Mouse (Mus musculus): ENCODE measurements at regions not wholly inside any gene's neighbourhood (a gene's known extent, or its start where the extent isn't known, plus 50 kb on each side); places are given as distances from the start of the nearest gene placed in this dataset.

DNA sequence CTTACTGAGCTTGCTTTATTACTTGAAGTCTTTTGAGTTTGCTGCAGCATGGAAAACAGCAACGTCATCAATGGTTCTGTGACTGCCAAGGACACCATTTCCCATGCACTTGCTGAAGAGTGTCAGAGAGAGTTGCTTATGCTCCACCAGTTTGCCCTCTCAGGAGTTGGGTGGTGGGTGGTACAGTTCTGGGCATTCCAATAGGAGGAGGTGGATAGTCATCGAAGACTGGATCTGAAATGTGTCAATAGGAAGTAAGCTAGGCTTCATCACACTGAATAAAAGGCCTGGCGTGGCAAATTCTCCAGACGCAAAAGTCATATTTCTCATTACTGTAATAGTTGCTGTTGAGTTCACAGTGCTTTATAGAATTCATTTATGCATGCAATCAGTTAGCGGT lies 751.7 kb upstream of the Car8 start:
- no peak overlapping the region for H3K27ac ChIP-seq
- H3K9ac ChIP-seq (replicated peaks): no peak overlapping the region
- H3K27me3 ChIP-seq: peaks cover 40% of the 10 kb centered on the region
- no peak overlapping the region for H3K4me2 ChIP-seq
- H3K36me3 ChIP-seq: no peaks in the 10 kb centered on the region
- peaks cover 22% of the 10 kb centered on the region for H3K4me1 ChIP-seq (replicated peaks)
- H3K9me3 ChIP-seq: no peaks in the 10 kb centered on the region
- no peak for ATAC-seq (ENCODE audit: insufficient number of reproducible peaks, insufficient read depth, low FRiP score, low TSS enrichment, low read depth)
- 80% methylated on average over 5 of the region's 5 CpGs for WGBS
- H3K4me3 ChIP-seq (replicated peaks): no peak overlapping the region

GRCm38 (mm10) chr4:8989614-8990013 lies 750.8 kb upstream of the Car8 start:
- H3K27me3 ChIP-seq: peaks cover 41% of the 10 kb centered on the region
- no peak overlapping the region for H3K4me3 ChIP-seq (replicated peaks)
- H3K9me3 ChIP-seq: no peaks in the 10 kb centered on the region
- H3K27ac ChIP-seq: no peak overlapping the region
- 77% methylated on average over 6 of the region's 6 CpGs for WGBS
- H3K9ac ChIP-seq (replicated peaks): no peak overlapping the region
- no peak for ATAC-seq (ENCODE audit: insufficient number of reproducible peaks, insufficient read depth, low FRiP score, low TSS enrichment, low read depth)
- H3K4me2 ChIP-seq: no peak overlapping the region
- H3K36me3 ChIP-seq: no peaks in the 10 kb centered on the region
- H3K4me1 ChIP-seq (replicated peaks): peaks cover 22% of the 10 kb centered on the region

DNA sequence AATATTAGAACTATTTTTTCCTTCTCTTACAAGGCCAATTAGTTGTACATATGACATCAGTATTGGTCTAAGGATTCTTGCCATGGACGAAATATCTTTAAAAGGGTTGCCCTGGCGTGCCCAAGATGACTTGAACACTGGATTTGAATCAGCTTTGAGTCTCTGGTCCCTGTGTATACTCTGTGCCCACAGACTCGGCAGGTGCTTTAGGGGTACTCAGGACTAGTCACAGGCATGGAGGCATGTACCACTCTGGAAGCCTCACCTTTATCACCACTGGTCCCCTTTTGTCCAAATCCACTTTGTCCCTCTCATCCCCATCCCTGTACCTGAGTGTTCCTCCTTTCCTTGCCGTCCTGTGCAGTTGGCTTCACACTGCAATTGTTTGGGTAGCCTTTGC lies 750.3 kb upstream of the Car8 start:
- H3K36me3 ChIP-seq: no peaks in the 10 kb centered on the region
- no peak for ATAC-seq (ENCODE audit: insufficient number of reproducible peaks, insufficient read depth, low FRiP score, low TSS enrichment, low read depth)
- no peak overlapping the region for H3K4me2 ChIP-seq
- H3K4me1 ChIP-seq (replicated peaks): peaks cover 22% of the 10 kb centered on the region
- H3K27me3 ChIP-seq: peaks cover 43% of the 10 kb centered on the region
- H3K9ac ChIP-seq (replicated peaks): no peak overlapping the region
- no peak overlapping the region for H3K4me3 ChIP-seq (replicated peaks)
- no peak overlapping the region for H3K27ac ChIP-seq
- 84% methylated on average over 4 of the region's 4 CpGs for WGBS
- H3K9me3 ChIP-seq: no peaks in the 10 kb centered on the region

DNA sequence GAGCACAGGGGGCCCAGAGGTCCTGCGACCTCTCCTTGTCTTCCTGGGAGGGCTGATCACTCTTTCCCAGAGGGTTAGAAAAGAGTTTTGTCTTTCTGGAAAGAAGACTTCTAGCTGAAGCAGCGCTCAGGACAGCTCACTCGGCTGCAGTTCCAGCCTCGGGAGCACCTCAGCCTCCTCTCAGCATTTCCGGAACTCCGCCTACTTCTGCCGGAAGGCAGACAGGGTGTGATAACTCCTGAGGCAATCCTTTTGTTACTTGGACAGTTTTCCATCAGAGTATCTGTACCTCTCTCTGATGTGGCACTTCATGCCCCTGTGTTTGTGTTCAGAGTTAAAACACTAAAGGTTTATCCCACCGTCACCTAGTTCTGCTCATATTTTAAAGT lies 749.5 kb upstream of the Car8 start:
- H3K9me3 ChIP-seq: no peaks in the 10 kb centered on the region
- no peak overlapping the region for H3K4me3 ChIP-seq (replicated peaks)
- H3K36me3 ChIP-seq: no peaks in the 10 kb centered on the region
- peaks cover 22% of the 10 kb centered on the region for H3K4me1 ChIP-seq (replicated peaks)
- peaks cover 43% of the 10 kb centered on the region for H3K27me3 ChIP-seq
- 0 out of 2 replicates have a peak, but pooled peaks have one; percentile 3 for ATAC-seq (ENCODE audit: insufficient number of reproducible peaks, insufficient read depth, low FRiP score, low TSS enrichment, low read depth)
- no peak overlapping the region for H3K9ac ChIP-seq (replicated peaks)
- no peak overlapping the region for H3K4me2 ChIP-seq
- 53% methylated on average over 8 of the region's 8 CpGs for WGBS
- no peak overlapping the region for H3K27ac ChIP-seq

DNA sequence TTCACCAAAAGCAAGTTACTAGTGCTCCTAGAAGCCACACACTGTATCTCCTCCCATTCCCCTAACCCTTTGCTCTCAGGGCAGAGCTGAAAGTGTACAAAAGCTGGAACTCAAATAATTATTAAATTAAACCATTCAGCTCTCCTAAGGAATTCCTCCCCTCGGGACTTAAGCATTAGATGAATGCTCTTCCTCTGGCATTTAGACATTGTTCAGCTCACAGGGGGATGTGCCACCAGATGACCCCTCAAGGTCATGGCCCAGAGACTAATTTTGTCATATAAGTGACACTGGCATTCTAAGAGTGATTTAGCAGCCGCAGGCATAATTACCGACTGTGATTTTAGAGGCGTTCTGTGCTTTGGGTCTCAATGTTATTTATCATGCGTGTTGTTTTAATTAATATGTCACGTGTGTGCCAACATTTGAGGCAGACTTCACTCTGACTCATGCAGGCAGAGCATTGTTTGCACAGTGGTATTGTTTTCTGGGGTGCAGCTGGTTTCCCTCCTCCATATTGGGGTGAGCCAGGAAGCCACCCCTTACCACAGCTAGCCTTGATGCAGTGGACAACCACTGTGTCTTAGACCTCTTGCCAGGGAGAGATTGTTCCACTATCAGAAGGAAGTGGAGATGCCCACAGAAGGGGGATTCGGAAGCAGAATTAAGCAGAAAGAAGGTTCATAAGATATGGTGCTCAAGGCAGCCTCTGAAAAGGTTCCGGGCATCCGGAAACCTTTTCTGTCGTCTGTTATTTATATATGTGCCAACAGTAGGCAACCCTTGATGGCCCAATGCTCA lies 748.9 kb upstream of the Car8 start:
- Histone ChIP-seq H3K4me2 (no peak overlapping the region), H3K27me3 (peaks cover 43% of the 10 kb centered on the region), H3K4me3 (replicated peaks) (no peak overlapping the region), H3K4me1 (replicated peaks) (peaks cover 22% of the 10 kb centered on the region), H3K9ac (replicated peaks) (no peak overlapping the region), H3K36me3 (no peaks in the 10 kb centered on the region), H3K9me3 (no peaks in the 10 kb centered on the region), H3K27ac (no peak overlapping the region)
- 39% methylated on average over 10 of the region's 10 CpGs for WGBS
- no peak for ATAC-seq (ENCODE audit: insufficient number of reproducible peaks, insufficient read depth, low FRiP score, low TSS enrichment, low read depth)

DNA sequence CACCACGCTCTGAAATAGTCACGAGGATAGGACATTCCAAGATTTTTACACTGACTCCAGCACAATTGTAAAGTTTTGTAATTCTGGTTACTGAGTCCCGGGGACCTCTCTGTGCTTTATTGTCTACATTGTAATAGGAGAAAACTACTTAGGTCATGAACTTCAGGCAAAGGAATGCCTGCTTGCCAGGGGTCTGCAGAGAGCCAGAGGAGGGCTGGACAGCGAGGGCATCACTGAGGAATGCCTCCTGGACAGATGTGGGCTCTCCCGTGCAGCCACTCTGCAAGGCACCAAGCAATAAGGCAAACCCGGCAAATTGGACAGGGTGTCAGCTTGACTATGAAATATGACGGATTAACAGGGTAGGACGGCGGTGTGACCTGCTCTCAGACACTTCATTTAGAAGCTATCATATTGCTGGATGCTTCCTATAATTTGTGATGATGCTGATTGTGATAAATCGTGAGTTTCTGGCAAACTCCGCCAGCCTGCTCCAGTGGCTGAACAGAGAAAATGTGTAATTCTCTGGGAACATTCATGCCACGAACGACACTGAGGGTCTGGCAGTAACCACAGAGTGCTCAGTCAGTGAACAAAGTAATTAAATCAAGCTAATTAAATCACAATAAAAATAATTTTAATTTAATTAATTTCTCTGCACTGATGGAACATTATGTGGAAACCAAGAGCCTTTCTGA lies 747.7 kb upstream of the Car8 start:
- H3K9me3 ChIP-seq: no peaks in the 10 kb centered on the region
- WGBS: 40% methylated on average over 13 of the region's 13 CpGs
- no peak overlapping the region for H3K4me2 ChIP-seq
- H3K4me3 ChIP-seq (replicated peaks): no peak overlapping the region
- no peak overlapping the region for H3K9ac ChIP-seq (replicated peaks)
- peaks cover 32% of the 10 kb centered on the region for H3K27me3 ChIP-seq
- no peaks in the 10 kb centered on the region for H3K36me3 ChIP-seq
- ATAC-seq (ENCODE audit: insufficient number of reproducible peaks, insufficient read depth, low FRiP score, low TSS enrichment, low read depth): no peak
- H3K27ac ChIP-seq: no peak overlapping the region
- H3K4me1 ChIP-seq (replicated peaks): peaks cover 22% of the 10 kb centered on the region

DNA sequence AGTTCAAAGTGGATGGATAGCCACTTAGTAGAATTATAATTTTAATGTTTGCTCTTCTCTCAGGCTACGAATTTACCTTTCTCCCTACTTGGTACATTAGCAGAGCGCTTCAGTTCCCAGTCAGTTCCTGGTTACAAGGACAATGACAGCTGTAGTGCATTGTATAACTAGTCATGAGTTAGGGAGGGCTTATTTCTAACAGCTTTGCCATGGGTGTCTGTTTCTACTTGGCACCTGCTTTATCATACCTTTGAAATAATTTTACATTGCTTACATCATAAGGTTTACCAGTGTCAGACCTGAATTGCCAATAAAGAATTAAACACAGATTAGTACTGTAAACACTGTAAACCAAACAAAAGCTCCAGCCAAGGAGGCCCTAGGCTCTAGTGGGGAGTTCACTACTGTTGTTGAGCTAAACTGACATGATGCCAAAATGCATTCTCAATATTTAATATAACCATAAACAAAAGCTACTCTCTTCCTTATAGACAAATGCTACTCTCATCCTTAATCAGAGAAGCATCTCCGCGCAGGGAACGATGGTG lies 745.3 kb upstream of the Car8 start:
- Histone ChIP-seq H3K36me3 (no peaks in the 10 kb centered on the region), H3K9me3 (no peaks in the 10 kb centered on the region), H3K4me1 (replicated peaks) (peaks cover 22% of the 10 kb centered on the region), H3K9ac (replicated peaks) (no peak overlapping the region), H3K27me3 (peaks cover 18% of the 10 kb centered on the region; the same call in 1 of the 2 replicates), H3K27ac (no peak overlapping the region), H3K4me3 (replicated peaks) (no peak overlapping the region), H3K4me2 (no peak overlapping the region)
- ATAC-seq (ENCODE audit: insufficient number of reproducible peaks, insufficient read depth, low FRiP score, low TSS enrichment, low read depth): no peak
- 95% methylated on average over 5 of the region's 5 CpGs for WGBS

DNA sequence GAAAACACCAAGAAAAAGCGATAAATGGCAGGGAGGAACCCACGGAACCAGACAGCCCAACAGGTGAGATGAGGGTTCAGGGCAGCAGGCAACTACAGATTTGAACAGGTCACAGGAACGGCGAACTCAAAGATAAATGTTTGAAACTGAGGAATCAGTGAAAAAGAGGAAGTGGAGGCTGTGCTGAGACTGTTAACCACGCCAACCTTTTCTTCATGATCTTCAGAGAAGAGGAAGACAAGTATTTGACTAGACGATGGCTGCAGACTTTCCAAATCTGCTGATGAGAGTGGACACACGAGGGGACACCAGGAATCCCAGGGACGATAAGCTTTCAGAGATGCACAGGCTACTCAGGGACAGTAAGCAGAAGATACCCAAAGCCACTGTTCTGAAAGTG lies 740.1 kb upstream of the Car8 start:
- no peak overlapping the region for H3K4me3 ChIP-seq (replicated peaks)
- H3K9ac ChIP-seq (replicated peaks): no peak overlapping the region
- H3K27me3 ChIP-seq: no peaks in the 10 kb centered on the region
- WGBS: 92% methylated on average over 8 of the region's 8 CpGs
- no peak overlapping the region for H3K27ac ChIP-seq
- no peaks in the 10 kb centered on the region for H3K36me3 ChIP-seq
- H3K4me2 ChIP-seq: no peak overlapping the region
- no peak for ATAC-seq (ENCODE audit: insufficient number of reproducible peaks, insufficient read depth, low FRiP score, low TSS enrichment, low read depth)
- no peaks in the 10 kb centered on the region for H3K9me3 ChIP-seq
- H3K4me1 ChIP-seq (replicated peaks): no peaks in the 10 kb centered on the region

GRCm38 (mm10) chr4:8969951-8970455 lies 731.2 kb upstream of the Car8 start:
- no peak overlapping the region for H3K27ac ChIP-seq
- peaks cover 11% of the 10 kb centered on the region for H3K4me1 ChIP-seq (replicated peaks)
- 65% methylated on average over 5 of the region's 5 CpGs for WGBS
- no peak for ATAC-seq (ENCODE audit: insufficient number of reproducible peaks, insufficient read depth, low FRiP score, low TSS enrichment, low read depth)
- no peaks in the 10 kb centered on the region for H3K27me3 ChIP-seq
- H3K9ac ChIP-seq (replicated peaks): no peak overlapping the region
- H3K4me3 ChIP-seq (replicated peaks): no peak overlapping the region
- H3K4me2 ChIP-seq: no peak overlapping the region
- no peaks in the 10 kb centered on the region for H3K36me3 ChIP-seq
- H3K9me3 ChIP-seq: no peaks in the 10 kb centered on the region

DNA sequence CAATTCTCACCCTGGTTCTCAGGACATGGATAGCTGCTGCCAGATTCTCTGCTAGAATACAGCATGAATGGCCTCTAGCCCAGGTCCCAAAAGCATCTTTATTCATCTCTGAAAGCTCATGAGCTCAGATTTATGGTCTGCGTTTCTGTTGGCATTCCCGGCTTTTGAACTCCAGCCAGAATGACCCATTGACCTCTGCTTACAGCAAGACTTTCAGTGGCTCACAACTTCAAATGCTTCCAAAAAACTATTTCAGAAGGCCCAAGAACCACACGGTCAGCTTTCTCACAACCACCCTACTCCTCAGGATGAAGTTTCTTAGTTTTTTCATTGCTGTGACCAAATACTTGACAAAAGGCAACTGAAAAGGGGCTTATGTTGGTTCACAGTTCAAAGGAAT lies 729.9 kb upstream of the Car8 start:
- Histone ChIP-seq H3K9me3 (no peaks in the 10 kb centered on the region), H3K9ac (replicated peaks) (no peak overlapping the region), H3K4me1 (replicated peaks) (peaks cover 11% of the 10 kb centered on the region), H3K27ac (no peak overlapping the region), H3K27me3 (no peaks in the 10 kb centered on the region), H3K4me2 (no peak overlapping the region), H3K4me3 (replicated peaks) (no peak overlapping the region), H3K36me3 (no peaks in the 10 kb centered on the region)
- WGBS: 16% methylated on average over 3 of the region's 3 CpGs
- no peak for ATAC-seq (ENCODE audit: insufficient number of reproducible peaks, insufficient read depth, low FRiP score, low TSS enrichment, low read depth)

- H3K4me2 ChIP-seq: no peak overlapping the region
- H3K27ac ChIP-seq: no peak overlapping the region
- no peaks in the 10 kb centered on the region for H3K36me3 ChIP-seq
- peaks cover 17% of the 10 kb centered on the region for H3K4me1 ChIP-seq (replicated peaks)
- H3K4me3 ChIP-seq (replicated peaks): no peak overlapping the region
- peaks cover 4% of the 10 kb centered on the region; the same call in 1 of the 2 replicates for H3K27me3 ChIP-seq
- no peak for ATAC-seq (ENCODE audit: insufficient number of reproducible peaks, insufficient read depth, low FRiP score, low TSS enrichment, low read depth)
- H3K9me3 ChIP-seq: no peaks in the 10 kb centered on the region
- WGBS: 56% methylated on average over 3 of the region's 3 CpGs
- no peak overlapping the region for H3K9ac ChIP-seq (replicated peaks)
Measured at GRCm38 (mm10) chr4:8967986-8968385, 729.1 kb upstream of the Car8 start.
